Mouse (Mus musculus): Measurements from ENCODE around the gene Eml5. TPM values are rescaled to one million over a fixed set of nuclear protein-coding genes. Genes with fewer than 3 reads are reported as not detected.
A peak's percentile ranks its signal among the peaks of the same experiment; 100 is the strongest.

The Eml5 gene
- polyA plus RNA-seq, 1 experiment from 2014 or later: 1.0 TPM

GRCm38 (mm10) chr12:98757636-98758035 is 143.6 kb downstream of the Eml5 start:
- Histone ChIP-seq H3K4me3 (no peak overlapping the region), H3K4me2 (no peak overlapping the region), H3K36me3 (peaks cover 94% of the 10 kb centered on the region), H3K4me1 (no peaks in the 10 kb centered on the region), H3K27ac (no peak overlapping the region), H3K9me3 (replicated peaks) (no peaks in the 10 kb centered on the region), H3K27me3 (replicated peaks) (no peaks in the 10 kb centered on the region), H3K9ac (no peak overlapping the region)
- 81% methylated on average over 6 of the region's 6 CpGs for WGBS (ENCODE audit: insufficient replicate concordance)
- no peak for ATAC-seq

DNA sequence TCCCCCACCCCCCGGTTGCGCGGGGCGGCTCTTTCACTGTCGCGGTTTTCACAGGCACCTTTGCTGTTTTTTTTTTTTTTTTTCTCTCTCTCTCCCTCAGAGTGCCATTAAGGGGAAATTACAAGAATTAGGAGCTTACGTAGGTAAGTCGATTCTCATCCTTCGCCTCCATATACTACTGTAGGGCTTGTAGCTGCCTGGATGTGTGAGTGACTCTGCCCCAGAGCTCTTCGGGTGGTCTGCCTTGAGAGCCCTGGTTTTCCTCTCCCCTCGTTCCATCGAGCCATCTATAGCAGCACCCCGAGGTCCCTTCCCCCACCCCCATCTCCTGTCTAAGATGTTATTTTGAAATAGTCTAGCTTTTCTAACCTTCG is 153.9 kb downstream of the Eml5 start:
- Histone ChIP-seq H3K4me1 (peaks cover 34% of the 10 kb centered on the region), H3K36me3 (peaks cover 7% of the 10 kb centered on the region; the same call in 1 of the 2 replicates), H3K4me3 (peak overlapping the region; percentile 88), H3K27me3 (replicated peaks) (peaks cover 3% of the 10 kb centered on the region), H3K27ac (peak overlapping the region; percentile 91), H3K4me2 (peak overlapping the region; percentile 81), H3K9ac (peak overlapping the region; percentile 92), H3K9me3 (replicated peaks) (no peaks in the 10 kb centered on the region)
- peak; percentile 38 for ATAC-seq
- WGBS (ENCODE audit: insufficient replicate concordance): 2% methylated on average over 14 of the region's 14 CpGs

DNA sequence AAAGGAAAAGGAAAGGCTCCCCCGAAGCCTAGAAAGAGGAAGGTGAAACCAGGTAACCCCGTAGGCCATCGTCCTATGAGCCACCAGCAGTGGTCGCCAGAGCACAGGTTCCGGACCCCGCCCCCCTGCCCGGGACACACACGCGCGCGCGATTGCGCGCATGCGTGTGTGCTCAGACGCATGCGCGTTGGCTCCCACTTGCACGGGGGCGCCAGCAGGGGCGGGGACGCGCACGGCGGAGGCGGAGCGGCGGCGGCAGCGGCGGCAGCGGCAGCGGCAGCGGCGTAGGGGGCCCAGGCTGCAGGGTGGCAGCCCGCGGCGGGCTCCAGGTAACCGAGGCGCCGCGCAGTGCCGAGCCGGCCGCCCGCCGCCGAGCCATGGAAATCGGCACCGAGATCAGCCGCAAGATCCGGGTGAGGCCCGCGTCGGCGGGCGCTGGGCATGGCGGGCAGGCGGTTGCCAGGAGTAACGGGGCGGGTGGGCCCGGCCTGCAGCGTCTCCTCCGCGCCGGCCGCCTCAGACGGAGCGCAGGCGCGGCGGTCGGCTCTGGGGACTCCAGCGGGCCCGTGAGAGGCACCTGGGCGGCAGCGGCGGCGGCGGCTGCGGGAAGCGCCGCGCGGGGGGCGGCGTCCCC is 154.4 kb downstream of the Eml5 start, which contains the start of gene Zc3h14:
Zc3h14 (plus strand) TSS at position 219 of the 634 bp plus-strand sequence.
- peak within 1 kb of the TSS; percentile 81 for H3K4me2 ChIP-seq
- H3K27me3 ChIP-seq (replicated peaks): peaks cover 3% of the 10 kb centered on the region
- peaks cover 7% of the 10 kb centered on the region; the same call in 1 of the 2 replicates for H3K36me3 ChIP-seq
- peaks cover 32% of the 10 kb centered on the region for H3K4me1 ChIP-seq
- WGBS (ENCODE audit: insufficient replicate concordance): under 1% methylated on average over 59 of the region's 87 CpGs
- no peaks in the 10 kb centered on the region for H3K9me3 ChIP-seq (replicated peaks)
- peak within 1 kb of the TSS; percentile 92 for H3K9ac ChIP-seq
- peak; percentile 94 for ATAC-seq
- H3K27ac ChIP-seq: peak within 1 kb of the TSS; percentile 91
- peak within 1 kb of the TSS; percentile 88 for H3K4me3 ChIP-seq

- peak overlapping the region; percentile 91 for H3K27ac ChIP-seq
- WGBS (ENCODE audit: insufficient replicate concordance): 13% methylated on average over 2 of the region's 2 CpGs
- peak overlapping the region; percentile 88; the same call in 1 of the 2 replicates for H3K4me3 ChIP-seq
- H3K36me3 ChIP-seq: peaks cover 7% of the 10 kb centered on the region; the same call in 1 of the 2 replicates
- H3K9me3 ChIP-seq (replicated peaks): no peaks in the 10 kb centered on the region
- H3K9ac ChIP-seq: no peak overlapping the region
- H3K4me2 ChIP-seq: peak overlapping the region; percentile 81
- peaks cover 27% of the 10 kb centered on the region for H3K4me1 ChIP-seq
- H3K27me3 ChIP-seq (replicated peaks): peaks cover 10% of the 10 kb centered on the region
- ATAC-seq: peak; percentile 67
These were observed 155.2 kb downstream of the Eml5 start for GRCm38 (mm10) chr12:98746131-98746530.

DNA sequence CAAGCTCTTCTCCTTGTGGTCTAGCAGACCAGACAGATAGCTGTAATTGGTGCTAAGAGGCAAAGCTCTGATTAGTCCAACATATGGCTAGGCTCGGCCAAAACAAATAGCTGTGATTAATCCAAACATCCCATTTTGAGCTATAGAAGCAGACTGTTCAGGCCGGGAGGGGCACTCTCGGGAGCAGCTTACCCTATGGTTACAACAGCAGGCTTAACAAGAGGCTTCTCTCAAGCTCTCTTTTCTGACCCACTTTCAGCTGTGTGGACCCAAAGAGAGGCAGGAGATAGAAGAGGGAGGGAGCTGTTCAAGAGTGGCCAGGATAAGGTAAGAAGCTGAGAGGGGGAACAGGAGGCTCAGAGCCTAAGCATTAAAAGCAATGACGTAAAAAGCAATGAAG is 155.7 kb downstream of the Eml5 start:
- no peak overlapping the region for H3K4me2 ChIP-seq
- ATAC-seq: no peak
- H3K36me3 ChIP-seq: peaks cover 3% of the 10 kb centered on the region; the same call in 1 of the 2 replicates
- H3K9me3 ChIP-seq (replicated peaks): no peaks in the 10 kb centered on the region
- 62% methylated on average over 4 of the region's 4 CpGs for WGBS (ENCODE audit: insufficient replicate concordance)
- H3K9ac ChIP-seq: no peak overlapping the region
- peaks cover 15% of the 10 kb centered on the region for H3K27me3 ChIP-seq (replicated peaks)
- H3K4me3 ChIP-seq: no peak overlapping the region
- H3K4me1 ChIP-seq: peaks cover 26% of the 10 kb centered on the region
- no peak overlapping the region for H3K27ac ChIP-seq

- H3K27me3 ChIP-seq (replicated peaks): peaks cover 57% of the 10 kb centered on the region
- ATAC-seq: 0 out of 2 replicates have a peak, but pooled peaks have one; percentile 9
- no peaks in the 10 kb centered on the region for H3K36me3 ChIP-seq
- no peaks in the 10 kb centered on the region for H3K9me3 ChIP-seq (replicated peaks)
- no peak overlapping the region for H3K4me2 ChIP-seq
- peaks cover 7% of the 10 kb centered on the region for H3K4me1 ChIP-seq
- whole genome bisulfite sequencing (ENCODE audit: insufficient replicate concordance): 38% methylated on average over 3 of the region's 3 CpGs
- H3K4me3 ChIP-seq: no peak overlapping the region
- H3K27ac ChIP-seq: no peak overlapping the region
- H3K9ac ChIP-seq: no peak overlapping the region
These were observed 160.2 kb downstream of the Eml5 start for GRCm38 (mm10) chr12:98741011-98741501.

DNA sequence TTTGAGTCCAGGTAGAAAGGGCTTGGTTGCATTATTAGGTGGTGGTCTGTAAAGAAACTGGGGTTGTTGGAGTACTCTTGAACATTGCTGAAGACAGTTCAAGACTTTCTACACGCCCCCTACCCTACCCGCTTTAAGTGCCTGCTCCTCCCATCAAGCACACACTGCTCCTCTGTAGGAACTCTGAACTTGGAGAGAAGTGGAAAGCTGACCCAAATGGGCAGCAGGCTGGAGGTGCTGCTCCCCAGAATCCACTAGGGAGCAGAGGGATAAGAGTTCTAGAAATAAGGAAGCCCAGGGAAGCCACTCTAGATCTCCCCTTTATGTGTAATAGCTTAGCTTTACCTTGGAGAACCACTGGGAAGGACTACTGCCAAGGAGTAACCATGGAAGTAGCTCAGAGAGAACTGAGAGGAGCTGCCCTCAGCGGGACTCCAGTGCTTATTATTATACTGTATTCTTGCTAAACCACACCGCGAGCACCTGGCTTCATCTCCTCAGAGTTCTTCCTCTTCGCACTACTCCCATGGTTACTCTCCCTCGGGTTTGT is 163.4 kb downstream of the Eml5 start:
- Histone ChIP-seq H3K9me3 (replicated peaks) (no peaks in the 10 kb centered on the region), H3K4me3 (peak overlapping the region; percentile 68), H3K9ac (peak overlapping the region; percentile 72; the same call in 1 of the 2 replicates), H3K36me3 (no peaks in the 10 kb centered on the region), H3K4me1 (peaks cover 21% of the 10 kb centered on the region), H3K27me3 (replicated peaks) (peaks cover 65% of the 10 kb centered on the region), H3K4me2 (peak overlapping the region; percentile 72), H3K27ac (no peak overlapping the region)
- no peak for ATAC-seq
- 16% methylated on average over 7 of the region's 7 CpGs for whole genome bisulfite sequencing (ENCODE audit: insufficient replicate concordance)

DNA sequence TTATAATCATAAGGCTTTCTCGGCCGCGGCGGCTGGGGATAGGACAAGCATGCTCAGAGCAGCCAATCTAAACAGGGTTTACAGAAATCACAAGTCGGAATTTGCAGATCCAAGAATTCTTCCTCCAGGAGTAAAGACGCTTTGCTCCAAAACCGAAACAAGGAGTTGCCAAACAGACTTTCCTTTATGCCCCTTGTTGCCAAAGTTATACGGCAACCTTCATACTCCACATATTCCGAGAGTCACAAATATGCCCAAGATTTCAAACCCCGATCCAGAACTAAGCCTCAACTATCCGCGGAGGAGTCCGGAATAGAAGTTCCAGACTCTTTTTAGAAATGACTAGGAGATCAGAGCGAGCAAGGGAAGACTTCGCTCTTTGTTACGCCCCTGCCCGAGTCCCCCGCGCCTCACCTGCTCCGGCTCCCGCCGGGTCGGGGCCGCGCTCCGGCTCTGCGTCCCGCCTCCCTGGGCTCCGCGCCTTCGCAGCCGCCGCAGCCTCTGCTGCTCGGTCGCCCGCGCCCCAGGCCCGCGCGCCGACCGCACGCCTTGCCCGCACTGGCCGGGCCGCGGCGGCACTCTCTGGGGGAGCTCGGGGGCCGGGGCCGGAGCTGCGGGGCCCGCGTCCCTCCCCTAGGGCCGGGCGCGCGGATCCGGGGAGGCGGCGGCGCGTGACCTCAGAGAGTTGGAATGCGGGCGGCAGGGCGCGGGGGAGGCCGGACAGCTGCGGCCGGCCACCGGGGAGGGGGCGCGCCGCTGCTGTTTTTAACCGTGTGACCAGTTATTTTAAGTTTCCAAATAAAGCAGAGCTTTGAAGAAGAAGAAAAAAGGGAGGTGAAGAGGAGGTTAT is 164.1 kb downstream of the Eml5 start, which contains the start of gene Ptpn21:
Ptpn21 (minus strand) TSS at position 455 of the 850 bp plus-strand sequence.
- ATAC-seq: no peak
- peaks cover 21% of the 10 kb centered on the region for H3K4me1 ChIP-seq
- peak within 1 kb of the TSS; percentile 68 for H3K4me3 ChIP-seq
- H3K36me3 ChIP-seq: no peaks in the 10 kb centered on the region
- peaks cover 62% of the 10 kb centered on the region for H3K27me3 ChIP-seq (replicated peaks)
- peak within 1 kb of the TSS; percentile 72 for H3K9ac ChIP-seq
- H3K9me3 ChIP-seq (replicated peaks): no peaks in the 10 kb centered on the region
- peak within 1 kb of the TSS; percentile 70 for H3K27ac ChIP-seq
- under 1% methylated on average over 75 of the region's 75 CpGs for WGBS (ENCODE audit: insufficient replicate concordance)
- peak within 1 kb of the TSS; percentile 72 for H3K4me2 ChIP-seq

Other genes with a start within 250 kb of the Eml5 start
- gene Ptpn21, start 164.1 kb downstream of the Eml5 start, polyA plus RNA-seq (2016; fragmentation: Nextera tagmentation; extraction: Ambion mirVana): 2.4 and 2.8 TPM in 2 replicates
- 65.4 and 67.9 TPM in 2 replicates for gene Zc3h14, start 154.5 kb downstream of the Eml5 start, polyA plus RNA-seq (2016; fragmentation: Nextera tagmentation; extraction: Ambion mirVana)
- gene Ttc8, start 19.1 kb upstream of the Eml5 start, polyA plus RNA-seq (2016; fragmentation: Nextera tagmentation; extraction: Ambion mirVana): 4.6 TPM in 2 replicates